Mouse (Mus musculus): ENCODE measurements around the gene 2010300C02Rik.

DNA sequence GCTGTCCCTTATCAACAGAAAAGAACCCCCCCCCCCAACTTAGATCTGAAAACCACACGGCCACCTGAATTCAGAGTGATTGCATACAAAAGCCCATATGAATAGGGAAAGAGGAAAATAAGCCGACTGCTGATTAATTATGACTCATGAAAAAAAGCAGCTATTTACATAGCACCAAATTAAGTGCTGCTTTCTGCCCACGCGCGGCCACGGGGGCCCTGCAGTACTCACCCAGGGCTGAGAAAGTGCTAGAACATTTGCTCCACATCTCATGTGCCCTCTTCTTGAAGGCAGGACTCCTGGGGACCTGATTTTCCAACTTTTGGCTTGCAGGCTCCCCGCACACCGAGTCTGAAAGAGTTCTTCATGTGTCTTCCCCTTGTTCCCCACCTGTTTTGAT lies 10.1 kb downstream of the 2010300C02Rik start:
- TF ChIP-seq CTCF (IDR thresholded peaks at IDR 0.05; ENCODE audit: extremely low read depth, insufficient read length, insufficient replicate concordance, low read depth, low read length) (no peak), POLR2A (IDR thresholded peaks at IDR 0.05; ENCODE audit: low read depth, low read length) (no peak)
